Mouse (Mus musculus) MN1 (cell line): ENCODE results near the gene Mapre1.
A peak's percentile ranks its signal among the peaks of the same experiment; 100 is the strongest.
"Not testable (repeated sequence)": the region's sequence is repeated elsewhere in the genome, so short reads cannot be mapped to it uniquely, and the experiment has no call there.

ENCODE experiments used
- DNase-seq: peaks from one replicate; pipeline ENCODE4 v3.0.0-alpha.2; 2016; ENCODE audit warnings: low spot score

Mapre1 gene

GRCm38 (mm10) chr2:153740500-153741436 is at the start of gene Mapre1:
Gene Mapre1, plus strand, starts transcription at chr2:153741274.
- peak; percentile 99 for DNase-seq

- not testable (repeated sequence) for DNase-seq
Measured at GRCm38 (mm10) chr2:153693413-153693812, 47.7 kb upstream of the Mapre1 start.

- DNase-seq = no peak
Measured at GRCm38 (mm10) chr2:153694462-153695085, 46.5 kb upstream of the Mapre1 start.

GRCm38 (mm10) chr2:153696352-153696751 is 44.7 kb upstream of the Mapre1 start, which contains the start of gene Dnmt3c:
Gene Dnmt3c, plus strand, starts transcription at chr2:153696652.
- no peak for DNase-seq

DNA sequence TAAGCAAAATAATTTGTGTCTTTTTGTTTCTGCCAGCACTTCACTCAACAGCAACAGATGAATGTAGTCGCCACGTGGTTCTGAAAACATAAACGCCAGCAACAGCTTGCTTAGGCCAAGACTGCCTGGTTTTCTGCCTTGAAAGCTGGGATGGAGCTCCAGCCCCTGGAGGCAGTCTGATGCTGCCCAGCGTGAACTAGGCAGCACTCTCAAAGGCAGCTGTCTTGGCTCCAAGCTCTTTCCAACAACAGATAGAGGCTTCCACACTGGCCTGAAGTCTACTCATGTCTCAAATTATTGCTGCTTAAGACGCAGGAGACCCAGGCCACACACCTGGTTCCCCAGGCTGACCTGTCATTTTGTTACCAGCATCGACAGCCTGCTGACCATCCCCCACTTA is 37.7 kb upstream of the Mapre1 start:
- DNase-seq = no peak

DNA sequence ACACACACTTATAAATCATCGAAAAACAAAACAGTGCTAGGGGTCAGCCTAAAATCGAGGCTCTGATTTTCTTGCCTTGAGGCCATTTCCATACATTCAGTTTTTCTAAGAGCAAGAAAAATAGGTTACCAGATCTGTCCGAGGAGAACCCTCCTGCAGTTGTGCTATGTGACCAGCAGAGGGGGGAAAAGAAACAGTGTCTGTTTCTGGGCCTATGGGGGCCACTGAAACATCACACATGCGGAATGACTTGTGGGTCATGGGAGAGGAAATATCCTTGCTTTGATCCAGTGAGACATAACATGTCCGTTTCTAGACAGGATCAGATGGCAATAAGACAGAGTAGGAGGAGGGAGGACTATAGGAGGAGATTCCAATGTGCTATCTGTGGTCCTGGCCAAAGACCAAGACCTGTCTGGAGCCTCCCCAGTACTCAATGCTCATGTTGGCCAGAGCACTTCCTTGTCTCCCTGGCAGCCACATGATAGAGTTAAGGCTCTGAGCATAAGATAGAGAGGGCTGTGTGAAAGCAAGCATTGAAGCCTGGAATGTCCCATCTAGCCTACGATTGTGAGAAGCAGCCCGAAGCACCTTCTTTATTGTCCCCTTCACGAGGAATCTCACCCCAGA is 30.3 kb upstream of the Mapre1 start:
- peak; percentile 17 for DNase-seq

DNA sequence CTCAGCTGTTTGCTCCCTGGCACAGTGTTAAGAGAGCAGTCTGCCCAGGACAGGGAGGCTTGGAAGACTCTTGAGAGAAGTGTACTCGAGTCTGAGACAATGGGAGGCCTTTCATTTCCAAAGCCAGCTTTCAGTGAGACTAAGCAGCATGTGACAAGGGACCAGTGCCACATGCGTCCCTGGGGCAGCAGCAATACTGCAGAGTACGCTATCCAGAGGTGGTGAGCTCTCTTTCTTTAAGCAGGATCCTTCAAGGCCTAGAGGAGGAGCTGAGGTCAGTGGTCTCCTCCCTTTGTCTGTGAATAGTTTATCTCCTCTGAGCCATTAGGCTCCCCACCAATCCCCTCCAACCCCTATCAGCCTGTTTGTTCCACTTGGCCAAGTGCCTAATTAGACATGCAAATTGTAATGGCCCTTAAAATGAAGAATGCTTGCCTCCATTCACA is 28.4 kb upstream of the Mapre1 start:
- peak; percentile 29 for DNase-seq

GRCm38 (mm10) chr2:153713227-153713626 is 27.8 kb upstream of the Mapre1 start:
- DNase-seq = peak; percentile 67

- DNase-seq = not testable (repeated sequence)
Measured at GRCm38 (mm10) chr2:153717861-153718260, 23.2 kb upstream of the Mapre1 start.

- no peak for DNase-seq
Measured at GRCm38 (mm10) chr2:153723098-153723497, 18.0 kb upstream of the Mapre1 start.

GRCm38 (mm10) chr2:153724424-153724823 is 16.6 kb upstream of the Mapre1 start:
- no peak for DNase-seq

GRCm38 (mm10) chr2:153724871-153725270 is 16.2 kb upstream of the Mapre1 start:
- no peak for DNase-seq

GRCm38 (mm10) chr2:153725291-153725690 is 15.8 kb upstream of the Mapre1 start:
- DNase-seq = no peak

GRCm38 (mm10) chr2:153734033-153734432 is 7.0 kb upstream of the Mapre1 start:
- DNase-seq = no peak

- peak; percentile 78 for DNase-seq
Measured at GRCm38 (mm10) chr2:153741437-153742065, 477 bp downstream of the Mapre1 start.

DNA sequence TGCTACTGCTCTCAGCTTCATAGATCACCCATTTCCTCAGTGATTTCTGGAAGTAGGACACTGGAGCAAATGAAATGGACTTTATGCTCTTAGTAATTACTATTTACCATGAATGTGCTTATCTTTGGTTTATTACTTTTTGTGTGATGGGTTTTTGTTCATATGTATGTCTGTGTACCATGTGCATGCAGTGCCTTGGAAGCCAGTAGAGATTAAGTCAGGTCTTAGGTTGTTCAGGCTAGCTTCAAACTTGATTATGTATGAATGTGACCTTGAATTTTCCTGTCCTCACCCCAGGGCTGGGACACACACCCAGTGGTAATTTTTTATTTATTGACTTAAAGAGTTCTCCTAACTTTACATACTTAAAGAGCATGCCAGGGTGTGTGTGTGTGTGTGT is 6.9 kb downstream of the Mapre1 start:
- DNase-seq = no peak

- peak; percentile 15 for DNase-seq
Measured at GRCm38 (mm10) chr2:153750363-153750762, 9.3 kb downstream of the Mapre1 start.

DNA sequence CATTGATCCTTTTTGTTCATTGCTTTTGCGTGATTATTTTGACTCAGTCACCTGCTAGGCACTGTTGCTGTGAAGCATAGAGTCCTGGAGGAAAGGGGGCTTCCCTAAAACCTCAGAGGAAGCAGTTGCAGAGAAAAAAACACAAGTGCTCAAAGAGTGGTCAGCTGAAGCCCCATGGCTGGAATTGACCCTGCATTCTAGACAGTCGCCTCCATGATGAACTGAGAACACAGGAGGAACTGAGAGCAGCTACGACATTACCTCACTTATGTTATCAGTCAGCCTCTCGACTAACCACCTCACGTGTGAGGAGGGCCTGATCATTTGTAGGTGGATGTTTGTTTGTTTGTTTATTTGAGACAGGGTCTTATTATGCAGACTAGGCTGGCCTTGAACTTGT is 21.0 kb downstream of the Mapre1 start:
- DNase-seq = no peak

- DNase-seq = no peak
Measured at GRCm38 (mm10) chr2:153767484-153767883, 26.4 kb downstream of the Mapre1 start.

DNA sequence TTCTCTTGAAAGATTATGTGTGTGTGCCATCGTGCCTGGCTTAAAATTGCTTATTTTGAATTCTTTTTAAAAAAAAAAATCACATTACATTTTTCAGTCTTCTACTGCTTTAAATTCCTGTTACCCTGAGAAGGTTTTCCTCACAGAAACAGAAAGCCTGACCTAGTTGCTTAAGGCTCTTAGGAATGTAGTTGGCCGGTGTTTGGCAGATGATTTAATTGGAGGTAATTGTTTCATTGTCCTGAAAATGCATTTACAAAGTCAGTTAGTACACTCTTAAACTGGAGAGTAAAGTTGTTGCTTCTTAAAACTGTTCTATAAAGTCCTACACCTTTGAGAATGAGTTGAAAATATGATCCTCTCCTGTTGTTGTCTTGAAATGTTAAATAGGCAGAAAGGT is 27.8 kb downstream of the Mapre1 start:
- no peak for DNase-seq

DNA sequence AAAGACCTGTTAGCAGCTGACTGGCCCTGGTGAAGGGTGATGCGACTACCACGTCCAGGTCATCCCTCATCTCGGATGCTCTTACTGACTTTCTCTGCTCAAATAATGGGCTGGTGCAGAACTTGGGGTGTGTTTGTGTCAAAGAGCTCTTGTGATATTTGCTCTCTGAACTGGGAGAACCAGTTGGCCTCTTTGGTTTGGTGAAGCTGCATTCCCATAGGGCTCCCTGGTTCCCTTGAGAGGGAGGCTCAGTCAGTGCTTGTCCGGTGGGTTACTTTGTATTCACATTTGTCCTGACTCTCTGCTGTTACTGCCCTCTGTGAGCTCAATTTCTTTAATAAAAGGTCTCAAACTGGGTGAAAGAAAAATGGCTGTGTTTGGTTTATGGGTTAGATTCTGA is 31.9 kb downstream of the Mapre1 start:
- no peak for DNase-seq

DNA sequence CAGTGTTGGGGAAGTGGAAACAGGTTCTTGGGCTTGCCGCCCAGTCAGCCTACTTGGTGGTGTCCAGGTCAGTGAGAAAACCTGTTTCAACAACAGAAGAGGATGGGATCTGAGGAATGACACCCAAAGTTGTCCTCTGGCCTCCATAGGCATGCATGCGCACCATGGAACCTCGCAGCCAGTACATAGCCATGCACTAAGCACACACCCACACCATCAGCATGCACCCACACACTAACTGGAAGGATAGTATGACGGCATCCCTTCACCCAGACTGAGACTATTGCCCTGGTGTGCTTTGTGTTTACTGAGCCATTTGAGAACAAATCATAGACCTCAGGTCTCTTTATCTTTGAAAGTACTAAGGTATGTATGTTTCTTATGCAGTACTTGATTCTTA is 34.4 kb downstream of the Mapre1 start:
- no peak for DNase-seq
